Mouse (Mus musculus): ENCODE data around the gene Gm10037. TPM values are rescaled to one million over a fixed set of nuclear protein-coding genes. Genes with fewer than 3 reads are reported as not detected.
"Not testable (repeated sequence)": the region's sequence is repeated elsewhere in the genome, so short reads cannot be mapped to it uniquely, and the experiment has no call there.

Gm10037 gene
- polyA plus RNA-seq, 1 experiment = not detected

GRCm38 (mm10) chr13:67812961-67813709 lies 17.8 kb upstream of the Gm10037 start:
- no peaks in the 10 kb centered on the region for H3K79me3 ChIP-seq (ENCODE audit: low read depth)
- H3K4me3 ChIP-seq (ENCODE audit: insufficient read depth, poor library complexity, severe bottlenecking) = no peak overlapping the region

GRCm38 (mm10) chr13:67813710-67814660 lies 16.9 kb upstream of the Gm10037 start, which contains the start of gene Zfp273:
TSS of gene Zfp273 (plus strand) at chr13:67813740.
- peak within 1 kb of the TSS; percentile 22 for H3K4me3 ChIP-seq (ENCODE audit: insufficient read depth, poor library complexity, severe bottlenecking)
- no peak for TF ChIP-seq MYOG (IDR thresholded peaks at IDR 0.05; ENCODE audit: control insufficient read depth, extremely low read depth, insufficient read length)
- TF ChIP-seq CEBPB (IDR thresholded peaks at IDR 0.05; ENCODE audit: low read depth) = no peak
- H3K27me3 ChIP-seq (ENCODE audit: control insufficient read depth, insufficient read depth, insufficient read length) = no peaks in the 10 kb centered on the region
- H3K79me3 ChIP-seq (ENCODE audit: low read depth) = no peaks in the 10 kb centered on the region
- no peaks in the 10 kb centered on the region for H3K79me2 ChIP-seq (ENCODE audit: control insufficient read depth, insufficient read depth)
- H3ac ChIP-seq (ENCODE audit: control insufficient read depth, insufficient read length, low read depth) = no peak within 1 kb of the TSS
- no peaks in the 10 kb centered on the region for H3K36me3 ChIP-seq (ENCODE audit: control insufficient read depth, insufficient read depth)

More at GRCm38 (mm10) chr13:67812961-67813709, 17.8 kb upstream of the Gm10037 start:
- TF ChIP-seq MYOD1 (IDR thresholded peaks at IDR 0.05; ENCODE audit: control insufficient read depth, insufficient read length, low read depth) = no peak
- no peak for TF ChIP-seq MYOG (IDR thresholded peaks at IDR 0.05; ENCODE audit: control insufficient read depth, extremely low read depth, insufficient read length)
- no peak for TF ChIP-seq MAX (IDR thresholded peaks at IDR 0.05)
- no peak for TF ChIP-seq CEBPB (IDR thresholded peaks at IDR 0.05; ENCODE audit: low read depth)
- no peak for TF ChIP-seq USF1 (IDR thresholded peaks at IDR 0.05; ENCODE audit: low read depth)
- TF ChIP-seq CTCF (IDR thresholded peaks at IDR 0.05; ENCODE audit: control insufficient read depth, insufficient read depth, insufficient read length) = no peak
- TF ChIP-seq FOSL1 (IDR thresholded peaks at IDR 0.05; ENCODE audit: insufficient read depth, low read length, poor library complexity, severe bottlenecking) = no peak
- Histone ChIP-seq H3K79me2 (ENCODE audit: control insufficient read depth, insufficient read depth) (no peaks in the 10 kb centered on the region), H3K36me3 (ENCODE audit: control insufficient read depth, insufficient read depth) (no peaks in the 10 kb centered on the region), H3K27me3 (ENCODE audit: control insufficient read depth, insufficient read depth, insufficient read length) (no peaks in the 10 kb centered on the region), H3ac (ENCODE audit: control insufficient read depth, insufficient read length, low read depth) (no peak overlapping the region)

DNA sequence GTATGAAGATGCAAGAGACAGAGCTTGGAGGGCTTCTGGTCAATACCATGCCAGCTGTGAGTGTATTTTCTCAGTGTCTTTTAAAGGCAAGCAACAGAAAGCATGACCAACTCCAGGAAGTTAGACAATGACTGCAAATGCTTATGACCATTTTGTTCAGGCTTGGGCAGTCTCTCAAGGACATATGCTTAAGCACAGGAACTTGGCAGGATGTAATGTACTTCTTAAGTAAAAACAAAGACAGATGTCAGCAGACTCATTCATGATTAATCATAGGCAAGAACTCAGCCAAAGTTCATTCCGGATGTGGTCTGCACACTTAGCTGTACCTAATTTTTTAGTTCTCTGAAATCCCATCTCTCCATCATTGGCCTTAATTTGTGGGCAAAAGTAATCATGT lies 12.3 kb upstream of the Gm10037 start:
- Histone ChIP-seq H3K79me2 (ENCODE audit: control insufficient read depth, insufficient read depth) (no peaks in the 10 kb centered on the region), H3K36me3 (ENCODE audit: control insufficient read depth, insufficient read depth) (no peaks in the 10 kb centered on the region), H3K27me3 (ENCODE audit: control insufficient read depth, insufficient read depth, insufficient read length) (no peaks in the 10 kb centered on the region), H3K4me3 (ENCODE audit: insufficient read depth, poor library complexity, severe bottlenecking) (no peak overlapping the region), H3ac (ENCODE audit: control insufficient read depth, insufficient read length, low read depth) (no peak overlapping the region), H3K79me3 (ENCODE audit: low read depth) (no peaks in the 10 kb centered on the region)
- TF ChIP-seq MYOG (IDR thresholded peaks at IDR 0.05; ENCODE audit: control insufficient read depth, extremely low read depth, insufficient read length) = no peak
- no peak for TF ChIP-seq MYOD1 (IDR thresholded peaks at IDR 0.05; ENCODE audit: control insufficient read depth, insufficient read length, low read depth)
- no peak for TF ChIP-seq USF1 (IDR thresholded peaks at IDR 0.05; ENCODE audit: low read depth)
- TF ChIP-seq CEBPB (IDR thresholded peaks at IDR 0.05; ENCODE audit: low read depth) = no peak
- TF ChIP-seq MAX (IDR thresholded peaks at IDR 0.05) = no peak
- no peak for TF ChIP-seq CTCF (IDR thresholded peaks at IDR 0.05; ENCODE audit: control insufficient read depth, insufficient read depth, insufficient read length)
- no peak for TF ChIP-seq FOSL1 (IDR thresholded peaks at IDR 0.05; ENCODE audit: insufficient read depth, low read length, poor library complexity, severe bottlenecking)

DNA sequence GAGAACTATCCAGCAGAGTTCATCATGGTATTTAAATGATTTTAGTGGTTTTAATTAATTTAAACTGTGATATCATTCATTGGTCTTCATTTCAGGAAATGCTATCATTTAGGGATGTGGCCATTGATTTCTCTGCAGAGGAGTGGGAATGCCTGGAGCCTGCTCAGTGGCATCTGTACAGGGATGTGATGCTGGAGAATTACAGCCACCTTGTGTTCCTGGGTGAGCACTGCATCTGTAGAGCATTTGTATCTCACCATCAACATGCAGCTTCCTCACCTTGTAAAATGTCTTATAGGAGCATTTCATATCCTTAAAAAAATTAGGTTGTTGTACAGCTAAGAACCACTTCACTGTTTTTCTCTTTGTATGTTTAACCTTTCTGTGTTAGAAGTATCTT lies 2.2 kb downstream of the Gm10037 start:
- not testable (repeated sequence) for H3K79me2 ChIP-seq (ENCODE audit: control insufficient read depth, insufficient read depth); H3K27me3 ChIP-seq (ENCODE audit: control insufficient read depth, insufficient read depth, insufficient read length); H3ac ChIP-seq (ENCODE audit: control insufficient read depth, insufficient read length, low read depth); H3K36me3 ChIP-seq (ENCODE audit: control insufficient read depth, insufficient read depth); H3K79me3 ChIP-seq (ENCODE audit: low read depth); H3K4me3 ChIP-seq (ENCODE audit: insufficient read depth, poor library complexity, severe bottlenecking)

DNA sequence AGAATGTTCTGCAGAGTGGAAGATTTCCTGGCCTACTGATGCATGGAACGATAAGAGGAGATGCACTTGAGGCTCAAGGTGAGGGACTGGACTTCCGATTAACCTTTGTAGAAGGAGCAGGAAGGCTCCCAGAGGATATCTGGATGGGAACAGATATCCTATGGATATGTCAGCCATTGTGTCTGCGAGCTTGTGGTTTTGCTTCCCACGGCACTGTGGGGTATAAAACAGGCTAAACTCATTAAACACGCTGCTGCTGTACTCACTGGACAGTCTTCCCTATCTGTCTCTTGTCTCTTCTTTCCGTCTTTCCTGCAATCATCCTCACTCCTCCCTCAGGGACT lies 12.8 kb downstream of the Gm10037 start:
- H3K4me3 ChIP-seq (ENCODE audit: insufficient read depth, poor library complexity, severe bottlenecking) = no peak overlapping the region
- no peaks in the 10 kb centered on the region for H3K79me2 ChIP-seq (ENCODE audit: control insufficient read depth, insufficient read depth)
- TF ChIP-seq MYOG (IDR thresholded peaks at IDR 0.05; ENCODE audit: control insufficient read depth, extremely low read depth, insufficient read length) = no peak
- no peak for TF ChIP-seq MAX (IDR thresholded peaks at IDR 0.05)
- TF ChIP-seq FOSL1 (IDR thresholded peaks at IDR 0.05; ENCODE audit: insufficient read depth, low read length, poor library complexity, severe bottlenecking) = no peak
- TF ChIP-seq CTCF (IDR thresholded peaks at IDR 0.05; ENCODE audit: control insufficient read depth, insufficient read depth, insufficient read length) = no peak
- no peak for TF ChIP-seq USF1 (IDR thresholded peaks at IDR 0.05; ENCODE audit: low read depth)
- TF ChIP-seq MYOD1 (IDR thresholded peaks at IDR 0.05; ENCODE audit: control insufficient read depth, insufficient read length, low read depth) = no peak
- TF ChIP-seq CEBPB (IDR thresholded peaks at IDR 0.05; ENCODE audit: low read depth) = no peak
- H3K27me3 ChIP-seq (ENCODE audit: control insufficient read depth, insufficient read depth, insufficient read length) = peaks cover 3% of the 10 kb centered on the region
- no peak overlapping the region for H3ac ChIP-seq (ENCODE audit: control insufficient read depth, insufficient read length, low read depth)
- H3K79me3 ChIP-seq (ENCODE audit: low read depth) = no peaks in the 10 kb centered on the region
- H3K36me3 ChIP-seq (ENCODE audit: control insufficient read depth, insufficient read depth) = no peaks in the 10 kb centered on the region

Measured in C2C12 (cell line).